Mouse (Mus musculus) bone marrow macrophage, adult 2 months (primary cell): ENCODE results near the gene Atp13a3. TPM values are rescaled to one million over a fixed set of nuclear protein-coding genes. Genes with fewer than 3 reads are reported as not detected.
A peak's percentile ranks its signal among the peaks of the same experiment; 100 is the strongest.
"Not testable (repeated sequence)": the region's sequence is repeated elsewhere in the genome, so short reads cannot be mapped to it uniquely, and the experiment has no call there.

Source experiments
- H3K27ac ChIP-seq: 2 replicates; pipeline ENCODE4 v1.5.1; 2012; ENCODE audit warnings: low read depth, low read length; ENCODE audit not compliant: insufficient read depth
- H3K4me1 ChIP-seq: 2 replicates; pipeline ENCODE4 v1.6.1; 2012; ENCODE audit warnings: low read length; ENCODE audit not compliant: control insufficient read depth, insufficient read depth
- H3K4me3 ChIP-seq: 2 replicates; pipeline ENCODE4 v1.5.1; 2012; ENCODE audit warnings: mild to moderate bottlenecking, low read length, moderate library complexity; ENCODE audit not compliant: insufficient read depth
- CTCF ChIP-seq: IDR thresholded peaks from 2 replicates; pipeline ENCODE4 v1.5.1; 2012; ENCODE audit warnings: low read depth, mild to moderate bottlenecking, low read length, moderate library complexity
- POLR2A ChIP-seq: IDR thresholded peaks from 2 replicates; pipeline ENCODE4 v1.6.1; 2012; ENCODE audit warnings: mild to moderate bottlenecking, low read depth, low read length, borderline replicate concordance
- polyA plus RNA-seq: library from polyadenylated mRNA; stranded (reverse); fragments of >200 nt; gene quantifications from 2 replicates; pipeline ENCODE4 v1.2.4, GENCODE M21; 2012; ENCODE audit not compliant: missing spikeins, insufficient read depth, insufficient read length

Gene Atp13a3
- polyA plus RNA-seq, 1 experiment = 46.6 TPM

DNA sequence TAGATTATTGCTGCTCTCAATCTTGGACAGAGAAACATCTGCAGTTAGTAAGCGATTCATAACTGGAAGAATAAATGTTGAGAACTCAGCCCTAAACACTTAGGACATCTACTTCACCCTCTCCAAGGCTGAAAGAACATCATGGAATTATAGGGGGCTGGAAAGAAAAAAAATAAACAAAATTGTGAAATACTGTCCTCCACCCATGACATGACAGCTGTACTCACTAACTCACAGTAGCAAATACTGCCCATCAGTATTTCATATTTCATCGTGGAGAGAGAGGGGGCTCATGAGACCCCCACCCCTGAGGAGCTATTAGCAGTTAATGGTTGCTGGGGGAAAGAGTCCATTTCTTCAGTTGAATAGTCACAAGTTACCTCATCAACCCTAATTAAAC lies 38.4 kb downstream of the Atp13a3 start:
- Histone ChIP-seq H3K4me1 (peaks cover 18% of the 10 kb centered on the region), H3K4me3 (no peak overlapping the region), H3K27ac (no peak overlapping the region)
- no peak for TF ChIP-seq CTCF
- TF ChIP-seq POLR2A = no peak

DNA sequence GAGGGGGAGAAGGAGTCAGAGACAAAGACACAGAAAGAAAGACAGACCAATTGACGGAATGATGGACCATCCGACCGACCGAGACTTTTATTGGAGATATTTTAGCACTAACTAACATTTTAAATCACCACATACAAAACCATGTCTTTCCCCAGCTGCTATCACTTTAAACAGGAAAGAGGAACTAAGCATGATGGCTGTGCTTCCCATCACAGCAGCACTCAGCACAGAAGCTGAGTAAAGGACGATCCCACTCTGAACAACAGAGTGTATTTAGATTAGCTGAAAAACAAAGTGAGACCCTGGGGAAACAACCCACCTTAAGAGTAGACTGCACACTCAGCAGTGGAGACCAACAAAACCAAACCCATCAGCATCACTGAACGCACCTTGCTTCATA lies 41.2 kb downstream of the Atp13a3 start:
- no peak for TF ChIP-seq POLR2A
- TF ChIP-seq CTCF = no peak
- H3K4me3 ChIP-seq = peak overlapping the region; percentile 40
- H3K4me1 ChIP-seq = peaks cover 18% of the 10 kb centered on the region
- peak overlapping the region; percentile 57 for H3K27ac ChIP-seq

DNA sequence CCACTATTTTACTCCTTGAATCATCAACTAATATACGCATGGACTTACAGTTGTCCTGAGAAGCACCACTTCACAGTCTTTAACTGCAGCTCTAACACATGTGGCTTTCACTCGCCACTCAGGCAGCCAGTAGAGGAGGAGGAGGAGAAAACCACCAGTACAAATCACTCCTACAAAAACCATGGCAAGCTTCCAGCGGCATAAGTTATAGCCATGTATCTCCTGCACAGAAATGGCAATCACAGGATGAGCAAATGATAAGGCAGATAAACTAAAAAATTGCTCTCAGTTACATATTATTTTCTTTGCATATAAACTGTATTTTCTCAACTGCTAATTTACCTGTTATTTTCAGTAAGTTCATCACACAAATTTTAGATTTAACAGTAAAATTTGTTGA lies 43.2 kb downstream of the Atp13a3 start:
- TF ChIP-seq CTCF = no peak
- TF ChIP-seq POLR2A = no peak
- Histone ChIP-seq H3K4me1 (peaks cover 18% of the 10 kb centered on the region), H3K27ac (no peak overlapping the region), H3K4me3 (no peak overlapping the region)

DNA sequence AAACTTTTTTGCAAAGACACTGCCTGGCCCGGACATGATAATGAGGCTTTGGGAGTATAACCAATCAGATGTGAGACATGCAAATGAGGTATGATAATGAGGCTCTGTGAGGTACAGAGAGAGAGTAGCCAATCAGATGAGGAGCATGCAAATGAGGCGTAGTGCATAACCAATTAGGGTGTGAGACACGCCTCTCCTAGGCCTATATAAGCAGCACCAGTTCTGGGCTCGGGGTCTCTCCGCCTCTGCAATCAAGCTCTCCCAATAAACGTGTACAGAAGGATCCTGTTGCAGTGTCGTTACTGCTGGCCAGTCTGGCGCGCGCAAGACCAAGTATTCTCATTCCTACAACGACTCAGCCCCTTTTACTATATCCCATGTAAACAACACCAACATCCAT lies 52.3 kb downstream of the Atp13a3 start:
- H3K4me3 ChIP-seq = not testable (repeated sequence)

DNA sequence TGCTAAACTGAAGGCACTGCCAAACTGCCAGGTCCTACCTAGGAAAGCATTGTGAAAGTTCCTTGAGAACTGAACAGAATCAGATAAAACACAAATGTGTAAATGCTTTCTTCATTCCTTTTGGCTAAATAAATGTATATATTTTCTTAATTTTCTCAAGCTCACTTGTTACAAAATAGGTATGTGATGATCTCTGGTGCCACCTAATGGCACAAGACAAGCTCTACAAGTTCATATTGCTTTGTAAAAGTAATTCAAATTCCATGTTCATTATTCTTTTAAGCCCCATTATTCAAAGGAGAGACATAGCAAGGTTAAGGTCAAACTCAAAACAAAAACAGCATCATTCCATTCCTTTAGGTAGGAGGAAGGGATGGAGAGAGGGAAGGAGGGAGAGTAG lies 91.5 kb downstream of the Atp13a3 start:
- TF ChIP-seq CTCF (no peak), POLR2A (no peak)
- Histone ChIP-seq H3K4me1 (no peaks in the 10 kb centered on the region), H3K27ac (no peak overlapping the region), H3K4me3 (no peak overlapping the region)

More for the DNA sequence above, 52.3 kb downstream of the Atp13a3 start:
- H3K4me1 ChIP-seq, H3K27ac ChIP-seq: not testable (repeated sequence)

DNA sequence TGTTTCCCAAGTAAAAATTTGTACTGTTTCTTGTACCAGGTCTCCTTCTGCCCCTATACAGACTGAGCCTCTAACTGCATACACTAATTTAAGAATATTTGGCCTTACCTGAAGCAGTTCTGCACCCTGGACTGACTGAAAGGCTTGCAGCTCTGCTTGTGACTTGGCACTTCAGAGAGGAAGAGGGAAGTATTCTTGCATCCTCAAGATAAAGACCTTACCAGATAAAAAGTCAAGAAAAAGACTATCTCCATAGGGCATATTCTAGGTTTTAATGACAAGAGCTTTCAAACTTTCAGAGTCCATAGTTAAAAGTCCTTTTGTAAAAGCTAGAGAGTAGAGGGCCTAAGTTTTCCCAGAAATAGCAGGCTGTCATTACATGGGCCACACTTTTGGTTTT lies 95.1 kb downstream of the Atp13a3 start, which contains the start of gene Gp5:
TSS of gene Gp5 (minus strand) at position 133 of the 400 bp plus-strand sequence.
- TF ChIP-seq POLR2A = no peak
- no peak for TF ChIP-seq CTCF
- Histone ChIP-seq H3K27ac (no peak within 1 kb of the TSS), H3K4me3 (peak within 1 kb of the TSS; percentile 66), H3K4me1 (no peaks in the 10 kb centered on the region)

DNA sequence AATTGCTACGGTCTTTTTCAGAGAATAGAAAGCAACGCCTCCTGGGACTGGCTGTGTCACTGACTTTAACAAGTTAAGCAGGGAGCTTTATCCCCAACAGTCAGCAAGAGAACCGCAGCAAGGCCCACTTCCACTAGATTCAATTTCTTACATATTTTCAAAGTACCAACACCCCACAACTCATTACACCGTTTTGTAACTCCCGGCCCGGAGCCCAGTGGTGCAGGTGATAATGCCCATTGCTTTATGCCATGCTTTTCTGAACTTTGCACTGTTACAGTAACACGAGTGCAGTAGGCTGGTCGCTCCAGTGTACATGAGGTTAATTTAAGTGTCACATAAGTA lies 95.6 kb downstream of the Atp13a3 start:
- TF ChIP-seq POLR2A (no peak), CTCF (no peak)
- Histone ChIP-seq H3K4me3 (no peak overlapping the region), H3K4me1 (no peaks in the 10 kb centered on the region), H3K27ac (no peak overlapping the region)

DNA sequence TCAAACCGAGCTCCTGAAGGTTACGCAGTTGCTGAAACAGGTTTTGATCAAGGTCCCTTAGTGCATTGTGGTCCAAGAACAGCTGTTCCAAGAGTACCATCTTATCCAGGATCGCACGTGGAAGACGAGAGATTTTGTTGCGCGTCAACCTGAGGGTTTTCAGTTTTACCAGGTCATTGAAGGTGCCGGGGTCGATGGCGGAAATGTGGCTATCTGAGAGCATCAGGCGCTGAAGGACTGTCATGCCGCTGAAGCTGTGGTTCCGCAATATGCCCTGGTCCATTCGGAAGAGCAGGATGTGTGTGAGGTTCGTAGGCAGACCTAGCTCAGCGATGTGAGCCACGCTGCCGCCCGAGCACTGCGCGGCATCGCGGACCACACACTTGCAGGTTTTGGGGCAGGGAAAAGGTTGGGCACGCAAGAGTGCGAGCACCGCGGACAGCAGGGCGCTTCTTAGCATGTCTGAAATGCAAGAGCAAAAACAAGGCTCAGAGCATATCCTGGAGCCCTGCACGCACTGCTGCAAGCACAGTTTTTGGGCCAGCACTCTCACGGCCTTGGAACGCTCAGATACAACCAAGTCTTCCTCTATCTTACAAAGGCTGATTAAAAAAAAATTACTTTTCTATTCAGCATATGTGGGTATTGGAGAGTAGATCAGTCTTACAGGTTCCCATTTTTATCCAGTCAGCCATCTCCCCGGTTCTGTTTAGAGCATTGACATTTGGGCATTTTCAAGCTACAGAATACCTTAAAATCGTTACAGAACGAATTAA lies 96.2 kb downstream of the Atp13a3 start:
- TF ChIP-seq POLR2A = no peak
- TF ChIP-seq CTCF = no peak
- H3K4me3 ChIP-seq = peak overlapping the region; percentile 66
- no peak overlapping the region for H3K27ac ChIP-seq
- H3K4me1 ChIP-seq = no peaks in the 10 kb centered on the region

DNA sequence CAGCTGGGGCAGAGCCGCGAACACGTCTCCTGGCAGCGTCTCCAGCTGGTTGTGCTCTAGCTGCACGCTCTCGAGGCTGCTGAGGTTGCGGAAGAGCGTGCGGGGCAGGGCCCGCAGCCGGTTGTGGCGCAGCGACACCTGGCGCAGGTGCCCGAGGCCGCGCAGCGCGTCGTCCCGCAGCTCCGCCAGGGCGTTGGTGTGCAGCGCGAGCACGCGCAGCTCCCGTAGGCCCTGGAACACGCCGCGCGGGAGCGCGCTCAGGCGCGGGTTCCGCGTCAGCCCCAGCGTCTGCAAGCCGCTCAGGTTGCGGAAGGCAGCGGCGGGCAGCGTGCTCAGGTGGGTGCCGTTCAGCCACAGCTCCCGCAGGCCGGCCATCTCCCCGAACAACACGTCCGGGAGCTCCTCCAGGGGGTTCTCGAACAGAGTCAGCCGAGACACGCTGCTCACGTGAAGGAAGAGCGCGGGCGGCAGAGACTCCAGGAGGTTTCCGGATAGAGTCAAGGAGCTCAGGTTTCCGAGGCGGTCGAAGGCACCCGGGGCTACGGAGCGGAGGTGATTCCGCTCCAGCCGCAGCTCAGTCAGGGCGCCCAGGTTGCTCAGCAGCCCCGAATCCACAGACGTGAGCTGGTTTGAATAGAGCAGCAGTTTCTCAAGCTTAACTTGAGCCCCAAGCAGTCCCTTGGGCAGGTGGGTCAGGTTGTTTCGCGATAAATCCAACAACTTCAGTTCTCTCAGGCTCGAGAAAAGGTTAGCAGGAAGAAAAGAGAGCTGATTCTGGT lies 97.0 kb downstream of the Atp13a3 start:
- Histone ChIP-seq H3K4me3 (peak overlapping the region; percentile 66), H3K4me1 (peaks cover 3% of the 10 kb centered on the region; the same call in 1 of the 2 replicates), H3K27ac (no peak overlapping the region)
- TF ChIP-seq CTCF (no peak), POLR2A (no peak)

DNA sequence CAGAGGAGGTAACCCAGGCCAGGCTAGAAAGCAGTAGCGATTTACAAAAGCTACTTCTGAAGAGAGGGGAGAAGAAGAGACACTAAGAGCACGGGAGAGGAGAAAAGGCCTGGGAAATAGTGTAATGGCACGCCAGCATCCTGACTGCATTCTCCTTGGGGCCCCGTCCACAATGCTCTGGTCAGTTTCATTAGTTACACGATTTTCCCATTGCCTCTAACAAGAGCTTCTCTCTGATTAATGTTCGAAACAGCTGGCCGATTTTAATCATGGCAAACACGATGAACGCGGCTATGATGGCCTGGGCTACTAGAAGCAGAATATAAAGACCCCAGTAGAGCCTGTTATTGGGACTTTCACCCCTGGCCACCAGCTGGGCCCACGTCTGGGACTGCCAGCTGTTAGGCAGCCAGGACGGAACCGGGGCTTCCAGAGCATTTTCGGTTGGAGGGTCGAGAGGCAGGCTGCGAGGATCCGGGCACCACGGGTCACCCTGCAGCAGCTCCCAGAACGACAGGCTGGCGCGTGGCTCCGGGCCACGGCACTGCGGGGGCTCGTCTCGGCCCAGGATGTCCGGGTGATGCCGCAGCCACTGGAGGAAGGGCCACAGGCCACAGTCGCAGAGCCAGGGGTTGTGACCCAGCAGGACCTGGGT lies 97.7 kb downstream of the Atp13a3 start:
- Histone ChIP-seq H3K4me3 (peak overlapping the region; percentile 66), H3K27ac (no peak overlapping the region), H3K4me1 (peaks cover 3% of the 10 kb centered on the region; the same call in 1 of the 2 replicates)
- TF ChIP-seq CTCF = no peak
- no peak for TF ChIP-seq POLR2A

DNA sequence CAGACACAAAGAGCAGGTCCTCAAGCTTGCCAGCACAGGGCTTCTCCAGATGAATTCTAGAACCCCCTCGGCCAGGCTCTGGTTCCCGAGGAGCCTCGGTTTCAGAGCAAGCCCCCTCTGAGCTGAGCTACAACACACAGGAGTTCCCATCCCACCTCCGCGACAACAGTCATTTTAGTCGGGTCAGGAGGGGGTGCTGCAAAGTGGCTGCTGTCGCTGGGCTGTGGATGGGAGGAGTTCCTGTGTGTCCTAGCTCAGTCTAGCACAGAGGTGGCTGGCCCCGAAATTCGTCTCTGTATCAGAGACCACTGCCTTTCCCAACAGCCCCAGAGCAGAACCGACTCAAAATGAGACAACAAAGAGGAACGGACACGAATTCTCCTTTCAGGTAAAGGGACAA lies 98.5 kb downstream of the Atp13a3 start:
- H3K27ac ChIP-seq = no peak overlapping the region
- no peak for TF ChIP-seq POLR2A
- TF ChIP-seq CTCF = no peak
- no peak overlapping the region for H3K4me3 ChIP-seq
- H3K4me1 ChIP-seq = peaks cover 3% of the 10 kb centered on the region; the same call in 1 of the 2 replicates
